Comparison of ENCODE assay signal across 13 mouse cellular contexts in the genomic region with DNA sequence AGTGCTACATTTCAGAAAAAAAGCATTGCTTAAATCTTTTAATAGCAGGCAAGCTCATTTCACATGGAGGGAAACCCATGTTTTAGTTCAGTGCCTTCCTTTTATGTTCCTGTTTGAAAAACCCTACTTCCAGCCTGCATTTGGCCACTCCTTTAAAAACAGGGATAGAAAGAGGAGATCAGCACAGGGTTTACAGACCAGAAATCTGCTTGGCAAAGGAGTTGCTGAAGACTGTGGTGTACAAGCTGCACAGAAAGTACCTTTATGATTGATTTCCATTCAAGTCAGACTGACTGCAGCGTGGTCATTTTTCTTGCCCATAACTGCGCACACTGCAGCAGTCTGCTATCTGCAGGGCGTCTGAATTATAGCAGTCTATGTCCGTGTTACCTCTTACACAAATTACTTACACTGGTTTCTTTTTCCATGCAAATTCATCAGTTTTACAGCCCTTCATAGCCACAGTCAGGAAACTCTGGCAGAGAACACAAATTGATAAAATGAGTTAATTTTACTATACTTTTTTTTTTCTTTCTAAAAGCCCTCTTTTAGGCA.
DNase-seq lines count a peak whose midpoint lies in the region; ATAC-seq lines count a peak whose summit lies in the region.
"Had no signal": no experiment of that assay in that cellular context is flagged by ENCODE, and none has a peak within 500 bp of the region (broad histone marks: within the 10 kb centered on the region; RNA-seq: fewer than 3 reads in every experiment).

No protein-coding gene starts in this region.

- no peak overlapping the region for H3K4me3 ChIP-seq in kidney, embryonic 14.5 days (ENCODE audit: low read length)
- no peak overlapping the region for H3K4me3 ChIP-seq in hindbrain, embryonic 16.5 days (ENCODE audit: low read length)
- H3K4me3 ChIP-seq: embryonic facial prominence, embryonic 13.5 days; left cerebral cortex, adult 2 months had no signal

- no peaks in the 10 kb centered on the region for H3K27me3 ChIP-seq in kidney, embryonic 14.5 days (ENCODE audit: control insufficient read depth, insufficient read depth, low read length)
- H3K27me3 ChIP-seq in hindbrain, embryonic 16.5 days (replicated peaks; ENCODE audit: control insufficient read depth, insufficient read depth, low read length) = no peaks in the 10 kb centered on the region
- H3K27me3 ChIP-seq: embryonic facial prominence, embryonic 13.5 days had no signal

- no peaks in the 10 kb centered on the region for H3K36me3 ChIP-seq in kidney, embryonic 14.5 days (ENCODE audit: control insufficient read depth, insufficient read depth, low read length)
- no peaks in the 10 kb centered on the region for H3K36me3 ChIP-seq in hindbrain, embryonic 16.5 days (ENCODE audit: control insufficient read depth, insufficient read depth, low read length)
- H3K36me3 ChIP-seq: embryonic facial prominence, embryonic 13.5 days had no signal

- no peak overlapping the region for H3K9ac ChIP-seq in kidney, embryonic 14.5 days (ENCODE audit: low read depth, low read length)
- H3K9ac ChIP-seq in hindbrain, embryonic 16.5 days (ENCODE audit: low read depth, low read length) = no peak overlapping the region
- H3K9ac ChIP-seq: embryonic facial prominence, embryonic 13.5 days had no signal

- peaks cover 12% of the 10 kb centered on the region for H3K4me1 ChIP-seq in kidney, embryonic 14.5 days (ENCODE audit: control insufficient read depth, insufficient read depth, low read length)
- peaks cover 20% of the 10 kb centered on the region for H3K4me1 ChIP-seq in hindbrain, embryonic 16.5 days (ENCODE audit: control insufficient read depth, insufficient read depth, low read depth, low read length)

- 34% methylated on average over 4 of the region's 4 CpGs for WGBS in kidney, embryonic 14.5 days
- 29% methylated on average over 4 of the region's 4 CpGs for WGBS in hindbrain, embryonic 16.5 days

- H3K9me3 ChIP-seq in kidney, embryonic 14.5 days (ENCODE audit: control insufficient read depth, low read length) = no peaks in the 10 kb centered on the region
- no peaks in the 10 kb centered on the region for H3K9me3 ChIP-seq in hindbrain, embryonic 16.5 days (ENCODE audit: control insufficient read depth, low read length)
- H3K9me3 ChIP-seq: embryonic facial prominence, embryonic 13.5 days had no signal

- ATAC-seq in frontal cortex, adult (ENCODE audit: low TSS enrichment) = peak; percentile 25; the same call in 1 of the 2 replicates
- ATAC-seq in kidney, embryonic 14.5 days (ENCODE audit: low FRiP score, low TSS enrichment) = no peak; the same call in 1 of the 2 replicates
- ATAC-seq in hindbrain, embryonic 16.5 days = peak; percentile 27; the same call in 1 of the 2 replicates
- ATAC-seq: activated CD4-positive, CD25-positive, alpha-beta regulatory T cell, adult 4 months had no signal

- peak overlapping the region; percentile 31; the same call in 1 of the 2 replicates for H3K27ac ChIP-seq in kidney, embryonic 14.5 days (ENCODE audit: low read depth, low read length)
- H3K27ac ChIP-seq in hindbrain, embryonic 16.5 days (ENCODE audit: low read depth, low read length) = peak overlapping the region; percentile 56
- H3K27ac ChIP-seq: embryonic facial prominence, embryonic 13.5 days; left cerebral cortex, adult 2 months had no signal

- no peak for DNase-seq in frontal cortex, adult 2 months (ENCODE audit: extremely low spot score in 1 of 2, low spot score in 1 of 2)
- DNase-seq in kidney, adult 8-10 months = no peak
- peak; percentile 35 for DNase-seq in brain, adult 2 months (ENCODE audit: low read depth, low spot score)
- DNase-seq in adrenal gland, postnatal 14 days = no peak
- DNase-seq in layer of hippocampus, adult 9-10 months (ENCODE audit: low spot score) = no peak
- DNase-seq: cerebellum, adult 18-20 months; kidney, adult 18-20 months had no signal

- H3K4me2 ChIP-seq in kidney, embryonic 14.5 days (replicated peaks; ENCODE audit: low read depth, low read length) = no peak overlapping the region
- H3K4me2 ChIP-seq in hindbrain, embryonic 16.5 days (ENCODE audit: low read length) = no peak overlapping the region
- H3K4me2 ChIP-seq: embryonic facial prominence, embryonic 13.5 days had no signal
